Mouse (Mus musculus) hindbrain, embryonic 12.5 days (tissue): ENCODE measurements around the gene Wnt11. TPM values are rescaled to one million over a fixed set of nuclear protein-coding genes. Genes with fewer than 3 reads are reported as not detected.

Experiments used
- ATAC-seq: fragments of 200-750 bp; cut with Nextera tagmentation; 2 replicates; pipeline ENCODE4 v1.8.0; 2017; ENCODE audit warnings: moderate TSS enrichment; ENCODE audit not compliant: low FRiP score
- H3K27ac ChIP-seq: fragments of 300-500 bp; sonication (generic); 2 replicates; pipeline ENCODE4 v1.5.1; 2016; ENCODE audit warnings: mild to moderate bottlenecking
- H3K27me3 ChIP-seq: fragments of 300-500 bp; sonication (generic); 2 replicates; pipeline ENCODE4 v1.6.1; 2016; ENCODE audit warnings: mild to moderate bottlenecking
- H3K36me3 ChIP-seq: fragments of 300-500 bp; sonication (generic); 2 replicates; pipeline ENCODE4 v1.6.1; 2016; ENCODE audit warnings: mild to moderate bottlenecking
- H3K4me1 ChIP-seq: fragments of 300-500 bp; sonication (generic); 2 replicates; pipeline ENCODE4 v1.6.1; 2016
- H3K4me2 ChIP-seq: fragments of 300-500 bp; sonication (generic); replicated peaks from 2 replicates; pipeline ENCODE4 v1.6.1; 2016; ENCODE audit warnings: mild to moderate bottlenecking
- H3K4me3 ChIP-seq: fragments of 300-500 bp; sonication (generic); 2 replicates; pipeline ENCODE4 v1.5.1; 2016; ENCODE audit warnings: mild to moderate bottlenecking
- H3K9ac ChIP-seq: fragments of 300-500 bp; sonication (generic); 2 replicates; pipeline ENCODE4 v1.6.1; 2016; ENCODE audit warnings: mild to moderate bottlenecking, moderate library complexity
- H3K9me3 ChIP-seq: fragments of 300-500 bp; sonication (generic); replicated peaks from 2 replicates; pipeline ENCODE4 v1.6.1; 2016; ENCODE audit warnings: mild to moderate bottlenecking
- WGBS: fragments of 180-500 bp; shearing (Covaris S2); methylation state at CpG from one replicate; pipeline ENCODE4 v1.1.7; 2016; 5-methylcytosine and 5-hydroxymethylcytosine counted together
- polyA plus RNA-seq: library from polyadenylated mRNA; unstranded; fragments of >200 nt; fragmentation: Nextera tagmentation; extraction: Ambion mirVana; gene quantifications from 2 replicates; pipeline ENCODE4 v1.2.1, GENCODE M21; 2016

Wnt11 gene
- polyA plus RNA-seq: 14.7 and 16.5 TPM in 2 replicates

- peaks cover 95% of the 10 kb centered on the region for H3K27me3 ChIP-seq
- no peaks in the 10 kb centered on the region for H3K36me3 ChIP-seq
- no peaks in the 10 kb centered on the region for H3K9me3 ChIP-seq
- H3K4me2 ChIP-seq: peak within 1 kb of the TSS; percentile 96
- 0 out of 2 replicates have a peak, but pooled peaks have one; percentile 13 for ATAC-seq
- peak within 1 kb of the TSS; percentile 61 for H3K9ac ChIP-seq
- under 1% methylated on average over 66 of the region's 66 CpGs for WGBS
- H3K27ac ChIP-seq: no peak within 1 kb of the TSS
- peak within 1 kb of the TSS; percentile 54 for H3K4me3 ChIP-seq
- peaks cover 48% of the 10 kb centered on the region for H3K4me1 ChIP-seq
Measured at GRCm38 (mm10) chr7:98834711-98835321, at the start of gene Wnt11. TSS of gene Wnt11 (plus strand) at chr7:98835112.

GRCm38 (mm10) chr7:98786792-98787612 is 47.9 kb upstream of the Wnt11 start:
- ATAC-seq: no peak

GRCm38 (mm10) chr7:98788721-98789120 is 46.2 kb upstream of the Wnt11 start:
- Histone ChIP-seq H3K27ac (no peak overlapping the region), H3K36me3 (no peaks in the 10 kb centered on the region), H3K27me3 (no peaks in the 10 kb centered on the region), H3K4me2 (no peak overlapping the region), H3K9ac (no peak overlapping the region), H3K4me1 (peaks cover 15% of the 10 kb centered on the region), H3K9me3 (no peaks in the 10 kb centered on the region), H3K4me3 (no peak overlapping the region)
- ATAC-seq: no peak
- WGBS: 90% methylated on average over 7 of the region's 7 CpGs

More at GRCm38 (mm10) chr7:98786792-98787612, 47.9 kb upstream of the Wnt11 start:
- Histone ChIP-seq H3K4me2 (no peak overlapping the region), H3K9ac (no peak overlapping the region), H3K36me3 (no peaks in the 10 kb centered on the region), H3K4me3 (no peak overlapping the region), H3K27ac (no peak overlapping the region), H3K27me3 (no peaks in the 10 kb centered on the region), H3K4me1 (peaks cover 21% of the 10 kb centered on the region), H3K9me3 (no peaks in the 10 kb centered on the region)
- 68% methylated on average over 11 of the region's 11 CpGs for WGBS

GRCm38 (mm10) chr7:98789121-98789520 is 45.8 kb upstream of the Wnt11 start:
- H3K9me3 ChIP-seq: no peaks in the 10 kb centered on the region
- H3K4me2 ChIP-seq: no peak overlapping the region
- no peak for ATAC-seq
- H3K9ac ChIP-seq: no peak overlapping the region
- H3K27me3 ChIP-seq: no peaks in the 10 kb centered on the region
- 82% methylated on average over 4 of the region's 4 CpGs for WGBS
- no peak overlapping the region for H3K4me3 ChIP-seq
- H3K36me3 ChIP-seq: no peaks in the 10 kb centered on the region
- no peak overlapping the region for H3K27ac ChIP-seq
- H3K4me1 ChIP-seq: peaks cover 11% of the 10 kb centered on the region

GRCm38 (mm10) chr7:98791864-98792263 is 43.0 kb upstream of the Wnt11 start:
- H3K27ac ChIP-seq: no peak overlapping the region
- H3K4me2 ChIP-seq: no peak overlapping the region
- ATAC-seq: no peak
- H3K27me3 ChIP-seq: no peaks in the 10 kb centered on the region; the same call in 1 of the 2 replicates
- no peak overlapping the region for H3K4me3 ChIP-seq
- no peaks in the 10 kb centered on the region for H3K9me3 ChIP-seq
- 88% methylated on average over 5 of the region's 5 CpGs for WGBS
- H3K36me3 ChIP-seq: no peaks in the 10 kb centered on the region
- no peaks in the 10 kb centered on the region for H3K4me1 ChIP-seq
- no peak overlapping the region for H3K9ac ChIP-seq

GRCm38 (mm10) chr7:98793811-98794210 is 41.1 kb upstream of the Wnt11 start:
- Histone ChIP-seq H3K9me3 (no peaks in the 10 kb centered on the region), H3K36me3 (no peaks in the 10 kb centered on the region), H3K4me1 (peaks cover 12% of the 10 kb centered on the region), H3K27ac (no peak overlapping the region), H3K4me2 (no peak overlapping the region), H3K9ac (no peak overlapping the region), H3K27me3 (no peaks in the 10 kb centered on the region; the same call in 1 of the 2 replicates), H3K4me3 (no peak overlapping the region)
- WGBS: 65% methylated on average over 5 of the region's 5 CpGs
- ATAC-seq: no peak

GRCm38 (mm10) chr7:98794444-98794843 is 40.5 kb upstream of the Wnt11 start:
- no peak for ATAC-seq
- 48% methylated on average over 3 of the region's 3 CpGs for WGBS
- Histone ChIP-seq H3K4me3 (no peak overlapping the region), H3K9me3 (no peaks in the 10 kb centered on the region), H3K27ac (no peak overlapping the region), H3K9ac (no peak overlapping the region), H3K4me2 (no peak overlapping the region), H3K4me1 (peaks cover 12% of the 10 kb centered on the region), H3K27me3 (no peaks in the 10 kb centered on the region; the same call in 1 of the 2 replicates), H3K36me3 (no peaks in the 10 kb centered on the region)

GRCm38 (mm10) chr7:98795637-98796036 is 39.3 kb upstream of the Wnt11 start:
- Histone ChIP-seq H3K36me3 (no peaks in the 10 kb centered on the region), H3K27me3 (no peaks in the 10 kb centered on the region; the same call in 1 of the 2 replicates), H3K9me3 (no peaks in the 10 kb centered on the region), H3K4me2 (no peak overlapping the region), H3K4me1 (peaks cover 12% of the 10 kb centered on the region), H3K27ac (no peak overlapping the region), H3K9ac (no peak overlapping the region), H3K4me3 (no peak overlapping the region)
- ATAC-seq: no peak
- 84% methylated on average over 5 of the region's 5 CpGs for WGBS

- no peak for ATAC-seq
- Histone ChIP-seq H3K36me3 (no peaks in the 10 kb centered on the region), H3K27me3 (no peaks in the 10 kb centered on the region; the same call in 1 of the 2 replicates), H3K4me2 (no peak overlapping the region), H3K4me3 (no peak overlapping the region), H3K9me3 (no peaks in the 10 kb centered on the region), H3K4me1 (peaks cover 12% of the 10 kb centered on the region), H3K27ac (no peak overlapping the region), H3K9ac (no peak overlapping the region)
- 29% methylated on average over 5 of the region's 5 CpGs for WGBS
Measured at GRCm38 (mm10) chr7:98797347-98798133, 37.4 kb upstream of the Wnt11 start.

GRCm38 (mm10) chr7:98798134-98798417 is 36.8 kb upstream of the Wnt11 start:
- Histone ChIP-seq H3K27ac (no peak overlapping the region), H3K36me3 (no peaks in the 10 kb centered on the region), H3K9me3 (no peaks in the 10 kb centered on the region), H3K4me1 (peaks cover 12% of the 10 kb centered on the region), H3K27me3 (no peaks in the 10 kb centered on the region; the same call in 1 of the 2 replicates), H3K4me3 (no peak overlapping the region), H3K9ac (no peak overlapping the region), H3K4me2 (no peak overlapping the region)
- ATAC-seq: no peak
- 29% methylated on average over 3 of the region's 3 CpGs for WGBS

GRCm38 (mm10) chr7:98800435-98800834 is 34.5 kb upstream of the Wnt11 start:
- Histone ChIP-seq H3K4me2 (no peak overlapping the region), H3K9me3 (no peaks in the 10 kb centered on the region), H3K27me3 (no peaks in the 10 kb centered on the region; the same call in 1 of the 2 replicates), H3K4me3 (no peak overlapping the region), H3K9ac (no peak overlapping the region), H3K36me3 (no peaks in the 10 kb centered on the region), H3K4me1 (peaks cover 18% of the 10 kb centered on the region), H3K27ac (no peak overlapping the region)
- WGBS: 69% methylated on average over 8 of the region's 8 CpGs
- ATAC-seq: no peak

- no peak overlapping the region for H3K4me3 ChIP-seq
- H3K36me3 ChIP-seq: no peaks in the 10 kb centered on the region
- no peaks in the 10 kb centered on the region; the same call in 1 of the 2 replicates for H3K27me3 ChIP-seq
- no peak overlapping the region for H3K9ac ChIP-seq
- no peaks in the 10 kb centered on the region for H3K9me3 ChIP-seq
- no peak overlapping the region for H3K27ac ChIP-seq
- ATAC-seq: no peak
- WGBS: 71% methylated on average over 7 of the region's 7 CpGs
- H3K4me1 ChIP-seq: peaks cover 18% of the 10 kb centered on the region
- H3K4me2 ChIP-seq: no peak overlapping the region
Measured at GRCm38 (mm10) chr7:98801086-98801485, 33.8 kb upstream of the Wnt11 start.
